Mouse (Mus musculus) ES-E14 (cell line): ENCODE data around the gene Sema5a. TPM values are rescaled to one million over a fixed set of nuclear protein-coding genes. Genes with fewer than 3 reads are reported as not detected.

Experiments
- DNase-seq: peaks from one replicate; pipeline ENCODE4 v3.0.0-alpha.2; 2013; ENCODE audit warnings: low read depth, low spot score
- H3K27ac ChIP-seq: 2 replicates; pipeline ENCODE4 v1.5.1; 2012; ENCODE audit warnings: low read depth, mild to moderate bottlenecking, low read length, moderate library complexity, mixed read lengths; ENCODE audit not compliant: poor library complexity, insufficient read depth, severe bottlenecking
- H3K36me3 ChIP-seq: 2 replicates; pipeline ENCODE4 v1.6.1; 2012; ENCODE audit warnings: mild to moderate bottlenecking, low read length, moderate library complexity, mixed read lengths; ENCODE audit not compliant: control insufficient read depth, poor library complexity, insufficient read depth, severe bottlenecking
- H3K4me1 ChIP-seq, 2 experiments: fragments of 150-350 bp in 1 of 2; sonication (generic) in 1 of 2; 2 replicates each; pipeline ENCODE4 v1.6.1; 2012; ENCODE audit warnings: low read length in 2 of 2, mild to moderate bottlenecking in 1 of 2, mixed read lengths in 1 of 2; ENCODE audit not compliant: control insufficient read depth in 2 of 2, insufficient read depth in 2 of 2, poor library complexity in 1 of 2
- H3K4me3 ChIP-seq, 2 experiments: fragments of 150-350 bp in 1 of 2; sonication (generic) in 1 of 2; 2 replicates each; pipeline ENCODE4 v1.5.1; 2012; ENCODE audit warnings: low read length in 2 of 2, low read depth in 1 of 2, mild to moderate bottlenecking in 1 of 2, mixed read lengths in 1 of 2; ENCODE audit not compliant: insufficient read depth in 1 of 2, poor library complexity in 1 of 2, severe bottlenecking in 1 of 2
- H3K9ac ChIP-seq: 2 replicates; pipeline ENCODE4 v1.6.1; 2012; ENCODE audit warnings: low read depth, mild to moderate bottlenecking, low read length, mixed read lengths; ENCODE audit not compliant: poor library complexity, insufficient read depth, severe bottlenecking
- H3K9me3 ChIP-seq: fragments of 150-350 bp; sonication (generic); 2 replicates; pipeline ENCODE4 v1.6.1; 2012; ENCODE audit warnings: low read depth, mild to moderate bottlenecking, low read length; ENCODE audit not compliant: control insufficient read depth, insufficient read depth
- CHD2 ChIP-seq: IDR thresholded peaks from 2 replicates; pipeline ENCODE4 v1.6.1; 2014; ENCODE audit warnings: mild to moderate bottlenecking, low read depth, low read length, inconsistent platforms
- HCFC1 ChIP-seq: IDR thresholded peaks from 2 replicates; pipeline ENCODE4 v1.6.1; 2012; ENCODE audit warnings: low read length, inconsistent platforms, borderline replicate concordance; ENCODE audit not compliant: insufficient read depth
- MAFK ChIP-seq: IDR thresholded peaks from 2 replicates; pipeline ENCODE4 v1.6.1; 2014; ENCODE audit warnings: mild to moderate bottlenecking, low read depth, low read length, inconsistent platforms; ENCODE audit not compliant: insufficient read depth
- ZC3H11A ChIP-seq: IDR thresholded peaks from 2 replicates; pipeline ENCODE4 v1.6.1; 2012; ENCODE audit warnings: low read depth, mild to moderate bottlenecking, inconsistent platforms, low read length, borderline replicate concordance
- ZNF384 ChIP-seq: IDR thresholded peaks from 2 replicates; pipeline ENCODE4 v1.6.1; 2012; ENCODE audit warnings: low read depth, low read length, inconsistent platforms
- in situ Hi-C, 2 experiments: fragments of 600-800 bp; cut with MboI; formaldehyde crosslinking; loops; one replicate each; pipeline ENCODE4 v1.15.1; 2025; ENCODE audit warnings: low sequenced_read_pairs in 2 of 2, inconsistent platforms in 1 of 2; ENCODE audit not compliant: unreplicated experiment in 2 of 2
- total RNA-seq: library from RNA; depleted of rRNA; stranded (reverse); fragments of 300-350 nt; gene quantifications from 2 replicates; pipeline ENCODE4 v1.2.3, GENCODE M21; 2012

Sema5a gene
- total RNA-seq, 1 experiment: 2.7 TPM

DNA sequence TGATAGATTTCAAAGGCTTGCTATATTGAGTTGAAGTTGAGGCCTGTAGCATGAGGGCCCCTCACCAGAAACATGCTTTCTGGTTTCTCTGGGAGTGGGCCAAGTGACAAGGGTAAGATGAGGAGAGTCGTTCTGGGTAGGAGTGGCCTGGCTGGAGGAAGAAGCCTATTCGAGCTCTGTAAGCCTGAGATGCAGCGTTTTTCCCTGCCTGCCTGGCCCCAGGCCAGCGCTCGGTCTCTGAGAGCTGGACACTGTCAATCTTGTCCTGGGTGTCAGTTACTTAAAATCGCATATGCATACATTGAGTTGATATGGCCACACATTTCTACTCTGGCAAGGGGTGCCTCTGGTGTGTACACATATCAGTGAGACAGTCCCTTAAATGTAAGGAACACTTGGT is 43.9 kb downstream of the Sema5a start:
- Histone ChIP-seq H3K9ac (no peak overlapping the region), H3K4me3 (no peak overlapping the region), H3K36me3 (no peaks in the 10 kb centered on the region), H3K4me1 (no peaks in the 10 kb centered on the region), H3K27ac (no peak overlapping the region), H3K9me3 (no peaks in the 10 kb centered on the region)
- in situ Hi-C loops: no loop called here
- DNase-seq: no peak
- TF ChIP-seq CHD2: no peak
- no peak for TF ChIP-seq HCFC1
- TF ChIP-seq MAFK: no peak
- no peak for TF ChIP-seq ZC3H11A
- no peak for TF ChIP-seq ZNF384

GRCm38 (mm10) chr15:32291000-32291399 is 46.4 kb downstream of the Sema5a start:
- Histone ChIP-seq H3K4me1 (no peaks in the 10 kb centered on the region), H3K9ac (no peak overlapping the region), H3K27ac (no peak overlapping the region), H3K4me3 (no peak overlapping the region), H3K36me3 (no peaks in the 10 kb centered on the region), H3K9me3 (no peaks in the 10 kb centered on the region)
- in situ Hi-C loops: no loop called here
- DNase-seq: no peak
- no peak for TF ChIP-seq MAFK
- TF ChIP-seq ZC3H11A: no peak
- no peak for TF ChIP-seq HCFC1
- TF ChIP-seq ZNF384: no peak
- no peak for TF ChIP-seq CHD2

DNA sequence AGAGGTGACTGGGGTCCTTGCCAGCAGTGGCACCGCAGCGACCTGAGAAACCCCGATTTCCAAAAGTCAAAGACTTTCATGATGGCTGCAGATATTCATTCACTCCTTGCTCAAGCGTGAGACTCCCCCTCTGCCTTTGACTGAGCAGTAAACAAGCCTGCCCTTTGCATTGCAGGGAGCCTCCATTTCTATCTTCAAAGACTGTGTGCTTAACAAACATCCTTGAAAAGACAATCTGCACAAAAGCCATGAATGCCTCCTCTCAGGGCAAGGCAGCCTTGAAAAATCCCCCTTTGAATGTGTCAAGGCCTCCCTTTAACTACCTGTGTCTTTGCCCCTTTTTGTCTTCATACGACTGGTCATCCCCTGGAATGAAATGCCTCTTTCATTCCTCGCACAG is 51.9 kb downstream of the Sema5a start:
- Histone ChIP-seq H3K9ac (no peak overlapping the region), H3K36me3 (no peaks in the 10 kb centered on the region), H3K4me3 (no peak overlapping the region), H3K4me1 (no peaks in the 10 kb centered on the region), H3K27ac (no peak overlapping the region), H3K9me3 (no peaks in the 10 kb centered on the region)
- in situ Hi-C loops: no loop called here
- TF ChIP-seq ZC3H11A: no peak
- no peak for TF ChIP-seq MAFK
- no peak for TF ChIP-seq CHD2
- no peak for TF ChIP-seq HCFC1
- no peak for TF ChIP-seq ZNF384
- no peak for DNase-seq

DNA sequence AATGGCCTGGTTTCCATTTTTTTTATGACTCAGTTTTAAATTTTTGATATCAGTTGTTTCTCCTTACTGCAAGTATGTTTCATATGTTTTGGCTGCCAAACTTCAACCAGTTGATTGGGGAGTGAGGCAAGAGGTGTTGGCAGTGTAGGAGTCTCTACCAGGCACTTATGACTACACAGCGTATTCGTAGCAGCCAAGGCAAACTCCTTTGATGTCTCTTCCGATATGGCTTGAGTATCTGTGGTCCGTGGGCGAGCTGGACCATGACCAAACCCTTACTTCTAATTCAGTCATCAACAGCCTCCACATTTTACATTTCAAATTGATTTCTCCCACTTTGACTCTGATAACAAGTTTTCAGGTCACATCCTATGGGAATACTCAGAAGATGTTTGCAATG is 52.7 kb downstream of the Sema5a start:
- no peak overlapping the region for H3K9ac ChIP-seq
- no peaks in the 10 kb centered on the region for H3K4me1 ChIP-seq
- no peaks in the 10 kb centered on the region for H3K36me3 ChIP-seq
- no peaks in the 10 kb centered on the region for H3K9me3 ChIP-seq
- no peak overlapping the region for H3K27ac ChIP-seq
- H3K4me3 ChIP-seq: no peak overlapping the region
- in situ Hi-C loops: no loop called here
- no peak for DNase-seq
- TF ChIP-seq CHD2: no peak
- no peak for TF ChIP-seq ZC3H11A
- TF ChIP-seq MAFK: no peak
- TF ChIP-seq HCFC1: no peak
- TF ChIP-seq ZNF384: no peak

- H3K9ac ChIP-seq: no peak overlapping the region
- DNase-seq: no peak
- H3K4me3 ChIP-seq: no peak overlapping the region
- in situ Hi-C loops: no loop called here
- TF ChIP-seq ZC3H11A (no peak), HCFC1 (no peak), MAFK (no peak), CHD2 (no peak), ZNF384 (no peak)
- H3K27ac ChIP-seq: no peak overlapping the region
- H3K4me1 ChIP-seq: no peaks in the 10 kb centered on the region
- H3K36me3 ChIP-seq: no peaks in the 10 kb centered on the region
- H3K9me3 ChIP-seq: no peaks in the 10 kb centered on the region
These were observed 53.9 kb downstream of the Sema5a start for GRCm38 (mm10) chr15:32298525-32298924.
